Mouse (Mus musculus): ENCODE data around the gene Wnt10a.

The Wnt10a gene

GRCm38 (mm10) chr1:74791249-74791648 is at the start of gene Wnt10a:
TSS of gene Wnt10a (plus strand) at chr1:74791516.
- DNase-seq: no peak

- peak; percentile 24 to 33 for DNase-seq
Measured at GRCm38 (mm10) chr1:74747335-74747734, 44.0 kb upstream of the Wnt10a start.

- peak; percentile 63 to 65 for DNase-seq
Measured at GRCm38 (mm10) chr1:74748643-74749271, 42.6 kb upstream of the Wnt10a start, which contains the start of gene Prkag3. TSS of gene Prkag3 (minus strand) at chr1:74749221.

- DNase-seq: peak; percentile 76 to 79
Measured at GRCm38 (mm10) chr1:74749301-74749700, 42.0 kb upstream of the Wnt10a start.

GRCm38 (mm10) chr1:74750683-74751082 is 40.6 kb upstream of the Wnt10a start:
- no peak for DNase-seq

GRCm38 (mm10) chr1:74752150-74752549 is 39.2 kb upstream of the Wnt10a start:
- no peak for DNase-seq

GRCm38 (mm10) chr1:74752833-74753232 is 38.5 kb upstream of the Wnt10a start:
- DNase-seq: no peak

- no peak for DNase-seq
Measured at GRCm38 (mm10) chr1:74753266-74753974, 37.9 kb upstream of the Wnt10a start.

GRCm38 (mm10) chr1:74754175-74754785 is 37.0 kb upstream of the Wnt10a start:
- no peak for DNase-seq

- peak in 1 of 2 experiments; percentile 48 for DNase-seq
Measured at GRCm38 (mm10) chr1:74759773-74760172, 31.5 kb upstream of the Wnt10a start.

GRCm38 (mm10) chr1:74763081-74763480 is 28.2 kb upstream of the Wnt10a start:
- DNase-seq: peak; percentile 56 to 61

- no peak for DNase-seq
Measured at GRCm38 (mm10) chr1:74770727-74771466, 20.4 kb upstream of the Wnt10a start.

GRCm38 (mm10) chr1:74771467-74771844 is 19.9 kb upstream of the Wnt10a start:
- no peak for DNase-seq

GRCm38 (mm10) chr1:74771845-74771930 is 19.6 kb upstream of the Wnt10a start, which contains the start of gene Wnt6:
TSS of gene Wnt6 (plus strand) at chr1:74771892.
- no peak for DNase-seq

GRCm38 (mm10) chr1:74771931-74772620 is 19.2 kb upstream of the Wnt10a start:
- DNase-seq: no peak

GRCm38 (mm10) chr1:74773136-74773535 is 18.2 kb upstream of the Wnt10a start:
- DNase-seq: peak; percentile 87 to 89

- no peak for DNase-seq
Measured at GRCm38 (mm10) chr1:74774062-74774461, 17.3 kb upstream of the Wnt10a start.

- no peak for DNase-seq
Measured at GRCm38 (mm10) chr1:74775816-74776215, 15.5 kb upstream of the Wnt10a start.

- DNase-seq: no peak
Measured at GRCm38 (mm10) chr1:74778934-74779486, 12.3 kb upstream of the Wnt10a start.

- no peak for DNase-seq
Measured at GRCm38 (mm10) chr1:74782045-74782444, 9.3 kb upstream of the Wnt10a start.

- no peak for DNase-seq
Measured at GRCm38 (mm10) chr1:74783554-74783953, 7.8 kb upstream of the Wnt10a start.

- peak in 1 of 2 experiments; percentile 46 for DNase-seq
Measured at GRCm38 (mm10) chr1:74784041-74784759, 7.1 kb upstream of the Wnt10a start.
